Mouse (Mus musculus) stomach, postnatal 0 days (tissue): ENCODE results near the gene Ero1lb. TPM values are rescaled to one million over a fixed set of nuclear protein-coding genes. Genes with fewer than 3 reads are reported as not detected.
"Not testable (repeated sequence)": the region's sequence is repeated elsewhere in the genome, so short reads cannot be mapped to it uniquely, and the experiment has no call there.

ENCODE experiments used
- ATAC-seq: fragments of 200-750 bp; cut with Nextera tagmentation; 2 replicates; pipeline ENCODE4 v1.8.0; 2017; ENCODE audit not compliant: low FRiP score, low TSS enrichment
- DNase-seq: peaks from one replicate; pipeline ENCODE4 v3.0.0-alpha.2; 2016; ENCODE audit warnings: low spot score
- H3K27ac ChIP-seq: fragments of 300-500 bp; sonication (generic); replicated peaks from 2 replicates; pipeline ENCODE4 v1.5.1; 2014; ENCODE audit warnings: mild to moderate bottlenecking, control low read depth
- H3K27me3 ChIP-seq: fragments of 300-500 bp; sonication (generic); 2 replicates; pipeline ENCODE4 v1.6.1; 2014; ENCODE audit warnings: low read length; ENCODE audit not compliant: control insufficient read depth, insufficient read depth
- H3K36me3 ChIP-seq: fragments of 300-500 bp; sonication (generic); 2 replicates; pipeline ENCODE4 v1.6.1; 2014; ENCODE audit warnings: low read length, mixed read lengths; ENCODE audit not compliant: control insufficient read depth, insufficient read depth
- H3K4me1 ChIP-seq: fragments of 300-500 bp; sonication (generic); replicated peaks from 2 replicates; pipeline ENCODE4 v1.6.1; 2014; ENCODE audit warnings: antibody characterized with exemption; ENCODE audit not compliant: control insufficient read depth, insufficient read depth
- H3K4me2 ChIP-seq: fragments of 300-500 bp; sonication (generic); replicated peaks from 2 replicates; pipeline ENCODE4 v1.6.1; 2014; ENCODE audit warnings: low read depth, mild to moderate bottlenecking, control low read depth, moderate library complexity
- H3K4me3 ChIP-seq: fragments of 300-500 bp; sonication (generic); 2 replicates; pipeline ENCODE4 v1.5.1; 2014; ENCODE audit warnings: low read depth, low read length, control low read depth
- H3K9ac ChIP-seq: fragments of 300-500 bp; sonication (generic); 2 replicates; pipeline ENCODE4 v1.6.1; 2014; ENCODE audit warnings: mild to moderate bottlenecking, low read length, control low read depth, mixed read lengths
- H3K9me3 ChIP-seq: fragments of 300-500 bp; sonication (generic); 2 replicates; pipeline ENCODE4 v1.6.1; 2016; ENCODE audit warnings: low read length; ENCODE audit not compliant: control insufficient read depth
- WGBS: fragments of 180-500 bp; shearing (Covaris S2); extraction: QIAGEN DNeasy Blood & Tissue Kit; methylation state at CpG from one replicate; pipeline ENCODE4 v1.1.7; 2014; 5-methylcytosine and 5-hydroxymethylcytosine counted together
- polyA plus RNA-seq: library from polyadenylated mRNA; unstranded; fragments of >200 nt; fragmentation: Nextera tagmentation; extraction: Ambion mirVana; gene quantifications from 2 replicates; pipeline ENCODE4 v1.2.1, GENCODE M21; 2015

The Ero1lb gene
- polyA plus RNA-seq, 1 experiment from 2014 or later, result 7.9 TPM

GRCm38 (mm10) chr13:12614591-12614990 lies 48.9 kb downstream of the Ero1lb start:
- H3K27ac ChIP-seq, H3K27me3 ChIP-seq, H3K4me1 ChIP-seq, ATAC-seq, H3K4me3 ChIP-seq, H3K4me2 ChIP-seq, H3K36me3 ChIP-seq, DNase-seq, H3K9ac ChIP-seq, H3K9me3 ChIP-seq: not testable (repeated sequence)
- WGBS, result 68% methylated on average over 7 of the region's 7 CpGs

DNA sequence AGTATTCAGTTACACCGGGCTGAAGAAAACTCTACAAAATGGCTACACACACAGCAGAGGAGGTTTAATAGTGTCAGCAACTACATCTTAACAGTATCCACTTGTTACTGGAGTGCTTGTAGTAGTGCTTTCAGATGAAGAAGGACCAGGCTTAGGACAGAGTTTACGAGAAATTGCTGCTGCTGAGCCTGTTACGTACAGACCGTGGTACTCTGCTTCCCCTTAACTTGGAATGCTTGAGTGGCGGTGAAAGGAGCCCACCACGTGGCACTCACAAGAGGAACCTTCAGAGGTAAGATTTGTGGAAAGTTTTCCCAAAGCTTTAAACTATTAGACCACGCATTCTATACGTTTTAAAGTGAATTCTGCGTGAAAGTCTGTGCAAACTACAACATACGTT lies 49.3 kb downstream of the Ero1lb start:
- H3K9ac ChIP-seq, H3K36me3 ChIP-seq, H3K4me1 ChIP-seq, ATAC-seq, DNase-seq, H3K27me3 ChIP-seq, H3K4me2 ChIP-seq, H3K9me3 ChIP-seq, H3K4me3 ChIP-seq, H3K27ac ChIP-seq: not testable (repeated sequence)
- WGBS, result 87% methylated on average over 10 of the region's 10 CpGs

DNA sequence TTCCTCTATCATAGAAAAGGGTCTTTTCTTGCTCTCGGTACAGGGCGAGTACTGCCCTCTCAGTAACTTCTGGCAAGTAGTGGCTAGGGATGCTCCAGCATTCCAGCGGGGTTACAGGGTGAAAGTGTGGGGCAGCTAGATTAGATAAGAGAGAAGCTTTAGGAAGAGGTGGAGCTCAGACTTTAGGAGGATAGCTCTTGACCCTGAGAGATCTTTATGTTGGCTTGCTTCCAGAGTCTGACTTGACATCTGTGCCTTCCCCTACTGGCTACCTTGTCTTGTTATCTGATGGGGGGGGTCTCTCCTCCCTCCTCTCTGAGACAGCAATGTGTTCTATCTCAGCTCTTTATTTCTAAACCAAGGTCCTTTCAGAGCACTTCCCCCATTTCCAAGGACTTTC lies 50.8 kb downstream of the Ero1lb start:
- not testable (repeated sequence) for H3K27me3 ChIP-seq, H3K9ac ChIP-seq, H3K9me3 ChIP-seq, ATAC-seq, H3K4me1 ChIP-seq, H3K4me3 ChIP-seq, H3K27ac ChIP-seq, DNase-seq, H3K4me2 ChIP-seq, H3K36me3 ChIP-seq
- 60% methylated on average over 3 of the region's 3 CpGs for WGBS

DNA sequence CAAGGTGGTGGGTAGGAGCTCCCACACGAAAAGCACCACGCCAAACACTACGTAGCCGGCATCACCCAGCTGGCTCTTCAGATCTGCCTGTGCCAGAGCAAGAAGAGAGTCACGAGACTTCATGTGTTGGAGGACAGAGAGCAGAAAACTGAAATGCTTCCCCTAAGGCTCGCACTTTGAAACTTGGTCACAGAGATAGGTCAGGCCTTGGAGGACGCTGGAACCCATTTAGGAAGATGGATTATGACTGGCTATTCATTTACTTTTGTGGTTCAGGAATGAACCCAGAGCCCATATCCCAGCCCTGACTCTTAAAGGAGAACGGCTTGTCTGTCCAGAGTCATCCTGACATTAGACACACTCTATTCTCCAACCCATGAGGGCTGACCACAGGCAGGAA lies 54.1 kb downstream of the Ero1lb start:
- WGBS, result 91% methylated on average over 8 of the region's 8 CpGs
- DNase-seq, H3K4me2 ChIP-seq, H3K4me1 ChIP-seq, H3K9ac ChIP-seq, H3K4me3 ChIP-seq, ATAC-seq, H3K9me3 ChIP-seq, H3K36me3 ChIP-seq, H3K27me3 ChIP-seq, H3K27ac ChIP-seq: not testable (repeated sequence)

DNA sequence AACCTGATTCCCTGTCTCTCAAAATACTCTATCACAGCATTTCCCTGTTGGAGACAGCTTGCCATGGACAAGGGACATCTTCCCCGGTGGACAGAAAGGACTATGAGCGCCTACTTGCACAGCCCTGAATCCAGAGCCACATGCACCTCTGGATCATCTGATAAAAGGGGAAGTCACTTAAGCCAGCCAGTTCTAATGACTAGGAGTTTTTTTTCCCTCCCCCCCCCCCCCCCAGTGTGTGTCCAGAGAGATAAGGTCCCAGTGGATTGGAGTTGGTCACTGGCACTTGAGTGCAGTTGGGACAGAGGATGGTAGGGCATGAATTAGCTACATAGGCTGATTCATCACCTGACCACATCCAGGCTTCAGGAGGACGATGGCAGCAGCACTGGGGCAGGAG lies 60.4 kb downstream of the Ero1lb start:
- not testable (repeated sequence) for ATAC-seq, H3K27me3 ChIP-seq, H3K4me1 ChIP-seq, H3K36me3 ChIP-seq, H3K4me3 ChIP-seq, H3K27ac ChIP-seq, H3K9ac ChIP-seq, H3K9me3 ChIP-seq, H3K4me2 ChIP-seq, DNase-seq
- WGBS, result 89% methylated on average over 3 of the region's 3 CpGs

DNA sequence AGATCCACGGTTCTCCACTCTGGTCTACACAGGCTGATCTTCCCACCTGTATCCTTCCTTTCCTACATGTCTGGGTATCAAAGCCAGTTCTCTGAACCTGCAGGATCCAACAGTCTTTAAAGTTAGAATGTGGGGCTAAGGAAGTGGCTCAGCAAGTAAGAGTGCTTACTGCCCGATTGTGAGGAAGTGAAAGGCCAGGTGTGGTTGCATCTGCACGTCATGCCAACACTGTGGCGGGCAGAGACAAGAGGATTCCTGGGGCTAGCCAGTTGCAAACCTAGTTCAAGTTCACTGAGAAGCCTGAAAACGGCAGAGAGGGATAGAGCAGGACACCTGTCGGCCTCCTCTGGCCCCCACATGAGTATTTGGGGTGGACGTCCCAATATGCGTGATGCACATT lies 62.1 kb downstream of the Ero1lb start:
- not testable (repeated sequence) for DNase-seq, H3K27ac ChIP-seq, ATAC-seq, H3K9ac ChIP-seq, H3K4me3 ChIP-seq, H3K4me1 ChIP-seq, H3K36me3 ChIP-seq, H3K9me3 ChIP-seq, H3K4me2 ChIP-seq, H3K27me3 ChIP-seq
- 90% methylated on average over 8 of the region's 8 CpGs for WGBS

GRCm38 (mm10) chr13:12628181-12628580 lies 62.5 kb downstream of the Ero1lb start:
- not testable (repeated sequence) for ATAC-seq, H3K36me3 ChIP-seq

GRCm38 (mm10) chr13:12630252-12630651 lies 64.6 kb downstream of the Ero1lb start:
- peak; percentile 40 for DNase-seq
- H3K36me3 ChIP-seq, H3K4me1 ChIP-seq, H3K9ac ChIP-seq, H3K4me2 ChIP-seq, H3K9me3 ChIP-seq, H3K4me3 ChIP-seq, H3K27ac ChIP-seq, H3K27me3 ChIP-seq: not testable (repeated sequence)
- ATAC-seq, result peak; percentile 66
- 67% methylated on average over 5 of the region's 5 CpGs for WGBS

More at GRCm38 (mm10) chr13:12628181-12628580, 62.5 kb downstream of the Ero1lb start:
- not testable (repeated sequence) for H3K4me2 ChIP-seq, H3K27me3 ChIP-seq, H3K4me1 ChIP-seq, H3K9me3 ChIP-seq, H3K27ac ChIP-seq, DNase-seq, H3K4me3 ChIP-seq, H3K9ac ChIP-seq
- WGBS, result 78% methylated on average over 5 of the region's 5 CpGs

DNA sequence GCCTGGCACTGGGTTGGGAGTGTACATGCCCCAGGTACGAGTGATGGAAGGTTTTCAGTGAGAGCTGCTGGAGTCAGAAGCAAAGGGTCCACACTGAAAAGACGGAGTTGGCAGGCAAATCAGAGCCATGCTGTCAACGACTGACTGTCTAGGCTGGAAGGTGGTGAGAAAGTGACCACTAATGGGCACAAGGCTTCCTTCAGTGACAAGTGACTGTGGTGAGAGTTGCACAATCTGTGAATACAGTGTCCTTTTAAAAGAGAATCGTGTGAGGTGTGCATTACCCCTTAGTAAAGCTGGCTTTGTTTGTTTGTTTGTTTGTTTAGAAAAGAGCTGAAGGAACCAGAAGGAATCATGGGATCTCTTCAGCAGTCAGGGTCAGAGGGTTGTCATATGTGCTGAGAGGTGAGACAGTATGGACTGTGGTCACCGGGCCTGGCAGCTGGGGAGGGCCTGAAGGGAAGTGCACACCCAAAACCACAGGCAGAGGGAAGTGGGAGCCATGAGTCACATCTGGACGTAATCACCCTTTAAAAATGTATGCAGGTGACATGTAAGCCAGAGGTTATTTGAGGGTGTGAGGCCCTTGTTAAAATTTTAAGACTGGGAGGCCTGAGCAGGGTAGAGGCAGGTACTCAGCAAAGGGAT lies 69.4 kb downstream of the Ero1lb start:
- not testable (repeated sequence) for H3K27me3 ChIP-seq, H3K4me3 ChIP-seq, H3K9ac ChIP-seq, DNase-seq, H3K4me1 ChIP-seq, H3K36me3 ChIP-seq, H3K9me3 ChIP-seq, H3K27ac ChIP-seq, H3K4me2 ChIP-seq
- WGBS, result 67% methylated on average over 1 of the region's 6 CpGs
- ATAC-seq, result peak; percentile 63
